9 mouse cellular contexts compared by ENCODE assay signal in the genomic region with DNA sequence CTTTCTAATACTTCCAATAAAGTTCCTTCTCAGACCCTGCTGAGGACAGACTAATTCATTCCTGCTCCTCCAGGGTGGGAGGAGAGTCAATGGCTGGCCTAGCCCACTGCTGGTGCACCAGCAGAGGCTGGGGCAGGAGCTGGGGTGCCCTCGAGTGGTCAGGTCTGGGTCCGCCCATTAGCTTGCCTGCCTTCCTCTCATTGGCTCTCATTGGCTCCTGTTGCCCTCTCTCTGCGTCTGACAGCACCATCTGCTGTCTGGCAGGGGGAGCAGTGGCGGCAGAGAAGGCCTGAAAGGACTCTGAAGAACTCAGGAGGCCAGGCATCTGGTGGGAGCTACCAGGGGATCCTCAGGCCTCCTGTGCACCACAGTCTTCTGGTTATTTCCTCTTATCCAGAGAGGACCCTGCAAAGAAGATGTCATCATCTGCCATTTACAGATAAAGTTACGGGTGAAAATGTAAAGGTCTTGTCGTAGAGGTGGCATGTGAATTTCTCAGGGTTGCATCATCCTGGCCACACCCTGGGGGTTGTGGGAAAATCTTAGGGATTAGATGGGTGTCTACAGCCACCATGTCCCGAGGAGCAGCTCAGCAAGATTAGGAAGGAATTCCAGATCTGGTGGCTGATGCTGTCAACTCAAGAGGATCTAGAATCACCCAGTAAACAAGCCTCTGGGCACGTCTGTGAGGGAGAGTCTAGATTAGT.
DNase-seq lines count a peak whose midpoint lies in the region; ATAC-seq lines count a peak whose summit lies in the region.
"Had no signal": no experiment of that assay in that cellular context is flagged by ENCODE, and none has a peak within 500 bp of the region (broad histone marks: within the 10 kb centered on the region; RNA-seq: fewer than 3 reads in every experiment).

No protein-coding gene starts in this region.

- DNase-seq in hindbrain, embryonic 11.5 days (ENCODE audit: low spot score) = peak; percentile 18
- DNase-seq in hindbrain, embryonic 14.5 days (ENCODE audit: low spot score) = no peak
- peak; percentile 63 for DNase-seq in 416B (ENCODE audit: low read depth)
- DNase-seq in adrenal gland, adult 8-10 months = peak; percentile 15
- no peak for DNase-seq in liver, embryonic 11.5 days (ENCODE audit: low spot score)
- DNase-seq in layer of hippocampus, postnatal 25 days (ENCODE audit: extremely low spot score in 1 of 2, low spot score in 1 of 2) = no peak
- DNase-seq in testis, postnatal 14 days (ENCODE audit: low spot score) = no peak

- no peaks in the 10 kb centered on the region for H3K27me3 ChIP-seq in hindbrain, embryonic 11.5 days (ENCODE audit: control insufficient read depth, insufficient read depth, low read length)
- H3K27me3 ChIP-seq in hindbrain, embryonic 14.5 days (ENCODE audit: control insufficient read depth, insufficient read depth, low read length) = no peaks in the 10 kb centered on the region
- no peaks in the 10 kb centered on the region for H3K27me3 ChIP-seq in liver, embryonic 11.5 days (replicated peaks; ENCODE audit: control insufficient read depth, insufficient read depth, low read length)
- no peaks in the 10 kb centered on the region for H3K27me3 ChIP-seq in neural tube, embryonic 15.5 days (replicated peaks)
- H3K27me3 ChIP-seq: neural tube, embryonic 12.5 days had no signal

- no peak overlapping the region for H3K4me2 ChIP-seq in hindbrain, embryonic 11.5 days (replicated peaks; ENCODE audit: low read depth, low read length)
- H3K4me2 ChIP-seq in hindbrain, embryonic 14.5 days (replicated peaks) = no peak overlapping the region
- no peak overlapping the region for H3K4me2 ChIP-seq in liver, embryonic 11.5 days
- no peak overlapping the region for H3K4me2 ChIP-seq in neural tube, embryonic 15.5 days
- H3K4me2 ChIP-seq: neural tube, embryonic 12.5 days had no signal

- H3K36me3 ChIP-seq in hindbrain, embryonic 11.5 days (ENCODE audit: control insufficient read depth, insufficient read depth, low read length) = no peaks in the 10 kb centered on the region
- H3K36me3 ChIP-seq in hindbrain, embryonic 14.5 days (replicated peaks; ENCODE audit: control insufficient read depth, insufficient read depth) = no peaks in the 10 kb centered on the region
- no peaks in the 10 kb centered on the region for H3K36me3 ChIP-seq in liver, embryonic 11.5 days (ENCODE audit: control insufficient read depth, insufficient read depth, low read length)
- H3K36me3 ChIP-seq in neural tube, embryonic 15.5 days = no peaks in the 10 kb centered on the region
- H3K36me3 ChIP-seq: neural tube, embryonic 12.5 days had no signal

- H3K9ac ChIP-seq in hindbrain, embryonic 11.5 days (ENCODE audit: low read depth, low read length) = no peak overlapping the region
- no peak overlapping the region for H3K9ac ChIP-seq in hindbrain, embryonic 14.5 days
- no peak overlapping the region for H3K9ac ChIP-seq in liver, embryonic 11.5 days (ENCODE audit: low read depth, low read length)
- H3K9ac ChIP-seq in neural tube, embryonic 15.5 days (replicated peaks) = no peak overlapping the region
- H3K9ac ChIP-seq: neural tube, embryonic 12.5 days had no signal

- no peak for ATAC-seq in hindbrain, embryonic 11.5 days (ENCODE audit: low FRiP score)
- ATAC-seq in hindbrain, embryonic 14.5 days (ENCODE audit: low FRiP score) = no peak
- peak; percentile 45 for ATAC-seq in liver, embryonic 11.5 days (replicated peaks; ENCODE audit: low FRiP score)
- ATAC-seq in neural tube, embryonic 15.5 days (ENCODE audit: low FRiP score) = no peak

- H3K4me1 ChIP-seq in hindbrain, embryonic 11.5 days (replicated peaks; ENCODE audit: control insufficient read depth, insufficient read depth, low read length) = no peaks in the 10 kb centered on the region
- H3K4me1 ChIP-seq in hindbrain, embryonic 14.5 days (replicated peaks; ENCODE audit: control insufficient read depth, insufficient read depth, low read length) = no peaks in the 10 kb centered on the region
- H3K4me1 ChIP-seq in liver, embryonic 11.5 days (replicated peaks; ENCODE audit: control insufficient read depth, insufficient read depth, low read length) = no peaks in the 10 kb centered on the region
- no peaks in the 10 kb centered on the region for H3K4me1 ChIP-seq in neural tube, embryonic 15.5 days
- H3K4me1 ChIP-seq: neural tube, embryonic 12.5 days had no signal

- H3K27ac ChIP-seq in hindbrain, embryonic 11.5 days (ENCODE audit: low read depth, low read length) = no peak overlapping the region
- H3K27ac ChIP-seq in hindbrain, embryonic 14.5 days = no peak overlapping the region
- H3K27ac ChIP-seq in liver, embryonic 11.5 days (ENCODE audit: low read depth, low read length) = no peak overlapping the region
- H3K27ac ChIP-seq in neural tube, embryonic 15.5 days (replicated peaks) = no peak overlapping the region
- H3K27ac ChIP-seq: neural tube, embryonic 12.5 days had no signal

- 40% methylated on average over 8 of the region's 8 CpGs for WGBS in hindbrain, embryonic 11.5 days
- WGBS in hindbrain, embryonic 14.5 days = 47% methylated on average over 8 of the region's 8 CpGs
- 36% methylated on average over 8 of the region's 8 CpGs for WGBS in liver, embryonic 11.5 days
- WGBS in neural tube, embryonic 15.5 days = 50% methylated on average over 8 of the region's 8 CpGs

- no peaks in the 10 kb centered on the region for H3K9me3 ChIP-seq in hindbrain, embryonic 11.5 days (ENCODE audit: control insufficient read depth, low read length)
- H3K9me3 ChIP-seq in hindbrain, embryonic 14.5 days (ENCODE audit: control insufficient read depth, low read length) = no peaks in the 10 kb centered on the region
- no peaks in the 10 kb centered on the region for H3K9me3 ChIP-seq in liver, embryonic 11.5 days (ENCODE audit: control insufficient read depth, low read length)
- H3K9me3 ChIP-seq in neural tube, embryonic 15.5 days (replicated peaks) = no peaks in the 10 kb centered on the region
- H3K9me3 ChIP-seq: neural tube, embryonic 12.5 days had no signal

- no peak overlapping the region for H3K4me3 ChIP-seq in hindbrain, embryonic 11.5 days (ENCODE audit: low read depth, low read length)
- no peak overlapping the region for H3K4me3 ChIP-seq in hindbrain, embryonic 14.5 days (replicated peaks; ENCODE audit: low read length)
- H3K4me3 ChIP-seq in liver, embryonic 11.5 days (ENCODE audit: low read depth, low read length) = no peak overlapping the region
- H3K4me3 ChIP-seq in neural tube, embryonic 15.5 days (replicated peaks) = no peak overlapping the region
- H3K4me3 ChIP-seq: neural tube, embryonic 12.5 days had no signal

Comparison
In these comparisons a context has a peak if more than half of its experiments do, and no peak if none do; other contexts are left out.
1. DNase-seq: peak in hindbrain, embryonic 11.5 days (single experiment), 416B (single experiment) and adrenal gland, adult 8-10 months (single experiment); none in hindbrain, embryonic 14.5 days (single experiment), liver, embryonic 11.5 days (single experiment), layer of hippocampus, postnatal 25 days (0 of 2) and testis, postnatal 14 days (single experiment).